Mouse (Mus musculus): ENCODE measurements around the gene Tnnt1. TPM values are rescaled to one million over a fixed set of nuclear protein-coding genes. Genes with fewer than 3 reads are reported as not detected.
"Not testable (repeated sequence)": the region's sequence is repeated elsewhere in the genome, so short reads cannot be mapped to it uniquely, and the experiment has no call there.

Gene Tnnt1
- polyA plus RNA-seq, 1 experiment, result 0.89 TPM

- Histone ChIP-seq H3K4me3 (replicated peaks; ENCODE audit: extremely low read depth, low read depth, low read length) (no peak overlapping the region), H3K4me1 (ENCODE audit: control insufficient read depth, insufficient read depth, low read length) (no peaks in the 10 kb centered on the region)
- WGBS, result 61% methylated on average over 2 of the region's 2 CpGs
- no peak for TF ChIP-seq POLR2A (IDR thresholded peaks at IDR 0.05; ENCODE audit: borderline replicate concordance, extremely low read depth, low read depth, low read length)
- no peak for TF ChIP-seq CTCF (IDR thresholded peaks at IDR 0.05; ENCODE audit: insufficient read depth, low read length)
- DNase-seq, result no peak
Measured at GRCm38 (mm10) chr7:4539019-4539418, 22.8 kb upstream of the Tnnt1 start.

- 55% methylated on average over 4 of the region's 4 CpGs for WGBS
- TF ChIP-seq POLR2A (IDR thresholded peaks at IDR 0.05; ENCODE audit: borderline replicate concordance, extremely low read depth, low read depth, low read length) (no peak), CTCF (IDR thresholded peaks at IDR 0.05; ENCODE audit: insufficient read depth, low read length) (no peak)
Measured at GRCm38 (mm10) chr7:4537181-4537580, 21.0 kb upstream of the Tnnt1 start.

GRCm38 (mm10) chr7:4536369-4536768 lies 20.2 kb upstream of the Tnnt1 start:
- Histone ChIP-seq H3K4me3 (replicated peaks; ENCODE audit: extremely low read depth, low read depth, low read length) (no peak overlapping the region), H3K4me1 (ENCODE audit: control insufficient read depth, insufficient read depth, low read length) (no peaks in the 10 kb centered on the region)
- 93% methylated on average over 4 of the region's 4 CpGs for WGBS
- no peak for DNase-seq
- TF ChIP-seq POLR2A (IDR thresholded peaks at IDR 0.05; ENCODE audit: borderline replicate concordance, extremely low read depth, low read depth, low read length) (no peak), CTCF (IDR thresholded peaks at IDR 0.05; ENCODE audit: insufficient read depth, low read length) (no peak)

More at GRCm38 (mm10) chr7:4537181-4537580, 21.0 kb upstream of the Tnnt1 start:
- Histone ChIP-seq H3K4me1 (ENCODE audit: control insufficient read depth, insufficient read depth, low read length) (no peaks in the 10 kb centered on the region), H3K4me3 (replicated peaks; ENCODE audit: extremely low read depth, low read depth, low read length) (no peak overlapping the region)
- no peak for DNase-seq

- Histone ChIP-seq H3K4me1 (ENCODE audit: control insufficient read depth, insufficient read depth, low read length) (no peaks in the 10 kb centered on the region), H3K4me3 (replicated peaks; ENCODE audit: extremely low read depth, low read depth, low read length) (peak within 1 kb of the TSS; percentile 12)
- 4% methylated on average over 28 of the region's 28 CpGs for WGBS
- DNase-seq, result peak; percentile 37
- TF ChIP-seq CTCF (IDR thresholded peaks at IDR 0.05; ENCODE audit: insufficient read depth, low read length) (no peak), POLR2A (IDR thresholded peaks at IDR 0.05; ENCODE audit: borderline replicate concordance, extremely low read depth, low read depth, low read length) (no peak)
Measured at GRCm38 (mm10) chr7:4532005-4532729, 16.0 kb upstream of the Tnnt1 start, which contains the start of gene Dnaaf3. TSS of gene Dnaaf3 (minus strand) at chr7:4532453.

- WGBS, result 53% methylated on average over 8 of the region's 8 CpGs
- DNase-seq; H3K4me3 ChIP-seq (replicated peaks; ENCODE audit: extremely low read depth, low read depth, low read length); H3K4me1 ChIP-seq (ENCODE audit: control insufficient read depth, insufficient read depth, low read length): not testable (repeated sequence)
Measured at GRCm38 (mm10) chr7:4530166-4530565, 14.0 kb upstream of the Tnnt1 start.

GRCm38 (mm10) chr7:4527302-4527689 lies 11.1 kb upstream of the Tnnt1 start:
- WGBS, result 62% methylated on average over 18 of the region's 18 CpGs

GRCm38 (mm10) chr7:4526341-4527301 lies 10.4 kb upstream of the Tnnt1 start:
- peak; percentile 52 for DNase-seq
- H3K4me3 ChIP-seq (replicated peaks; ENCODE audit: extremely low read depth, low read depth, low read length), result peak overlapping the region; percentile 50
- TF ChIP-seq CTCF (IDR thresholded peaks at IDR 0.05; ENCODE audit: insufficient read depth, low read length) (peak; percentile 65), POLR2A (IDR thresholded peaks at IDR 0.05; ENCODE audit: borderline replicate concordance, extremely low read depth, low read depth, low read length) (no peak)
- WGBS, result 23% methylated on average over 40 of the region's 40 CpGs
- no peaks in the 10 kb centered on the region for H3K4me1 ChIP-seq (ENCODE audit: control insufficient read depth, insufficient read depth, low read length)

More at GRCm38 (mm10) chr7:4527302-4527689, 11.1 kb upstream of the Tnnt1 start:
- Histone ChIP-seq H3K4me3 (replicated peaks; ENCODE audit: extremely low read depth, low read depth, low read length) (no peak overlapping the region), H3K4me1 (ENCODE audit: control insufficient read depth, insufficient read depth, low read length) (no peaks in the 10 kb centered on the region)
- TF ChIP-seq CTCF (IDR thresholded peaks at IDR 0.05; ENCODE audit: insufficient read depth, low read length) (no peak), POLR2A (IDR thresholded peaks at IDR 0.05; ENCODE audit: borderline replicate concordance, extremely low read depth, low read depth, low read length) (no peak)
- no peak for DNase-seq

GRCm38 (mm10) chr7:4524212-4524922 lies 8.2 kb upstream of the Tnnt1 start, which contains the start of gene Tnni3:
TSS of gene Tnni3 (minus strand) at chr7:4524229.
- peak; percentile 38 for DNase-seq

More at GRCm38 (mm10) chr7:4524212-4524922, 8.2 kb upstream of the Tnnt1 start, which contains the start of gene Tnni3:
- not testable (repeated sequence) for H3K4me1 ChIP-seq (ENCODE audit: control insufficient read depth, insufficient read depth, low read length); H3K4me3 ChIP-seq (replicated peaks; ENCODE audit: extremely low read depth, low read depth, low read length)
- TF ChIP-seq CTCF (IDR thresholded peaks at IDR 0.05; ENCODE audit: insufficient read depth, low read length), result peak; percentile 80
- 61% methylated on average over 15 of the region's 15 CpGs for WGBS

Data from lung, adult 2 months (tissue).